Mouse (Mus musculus) neutrophil, adult 5-6 weeks (primary cell): Measurements from ENCODE around the gene Zdhhc23. TPM values are rescaled to one million over a fixed set of nuclear protein-coding genes. Genes with fewer than 3 reads are reported as not detected.

Source experiments
- ATAC-seq: fragments of 151-379, 151-347 bp; 2 replicates; pipeline ENCODE4 v1.8.0; 2017; ENCODE audit warnings: mild to moderate bottlenecking, moderate TSS enrichment; ENCODE audit not compliant: insufficient number of reproducible peaks, poor library complexity, low FRiP score, severe bottlenecking; ENCODE audit errors: extremely low read depth
- total RNA-seq: library from RNA; stranded (forward); fragments of 200-1000 nt; gene quantifications from 2 replicates; pipeline ENCODE4 v1.2.3, GENCODE M21; 2017

Gene Zdhhc23
- total RNA-seq, 1 experiment from 2014 or later = 5.1 TPM

DNA sequence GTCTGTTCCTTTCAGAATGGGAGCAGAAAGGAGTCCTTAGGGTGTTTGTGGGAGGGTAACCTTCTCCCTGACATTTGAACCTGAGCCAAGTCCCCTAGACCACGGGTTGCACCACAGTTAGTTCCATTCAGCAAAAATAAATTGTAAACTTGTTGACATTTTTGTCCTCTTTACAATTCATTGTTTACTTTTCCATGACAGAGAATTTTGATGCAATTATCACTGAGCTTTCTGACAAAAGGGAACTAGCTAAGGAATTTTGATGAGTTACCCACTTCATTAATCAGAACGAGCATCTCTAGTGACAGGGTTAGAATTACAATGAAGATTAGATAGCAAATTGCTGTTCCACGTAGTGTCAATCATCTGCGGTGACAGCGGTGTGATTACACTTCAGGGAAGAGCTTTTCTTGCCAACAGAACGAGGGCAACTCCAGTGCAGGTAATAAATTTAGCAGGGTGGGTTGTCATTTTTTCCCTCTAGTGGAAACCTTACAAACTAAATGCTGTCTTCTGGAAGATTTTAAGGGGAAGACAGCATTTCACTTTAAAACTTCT, 54.5 kb downstream of the Zdhhc23 start:
- ATAC-seq = no peak

GRCm38 (mm10) chr16:43922630-43923029, 57.0 kb downstream of the Zdhhc23 start:
- no peak for ATAC-seq

- ATAC-seq = no peak
These were observed 57.6 kb downstream of the Zdhhc23 start for GRCm38 (mm10) chr16:43922024-43922423.

DNA sequence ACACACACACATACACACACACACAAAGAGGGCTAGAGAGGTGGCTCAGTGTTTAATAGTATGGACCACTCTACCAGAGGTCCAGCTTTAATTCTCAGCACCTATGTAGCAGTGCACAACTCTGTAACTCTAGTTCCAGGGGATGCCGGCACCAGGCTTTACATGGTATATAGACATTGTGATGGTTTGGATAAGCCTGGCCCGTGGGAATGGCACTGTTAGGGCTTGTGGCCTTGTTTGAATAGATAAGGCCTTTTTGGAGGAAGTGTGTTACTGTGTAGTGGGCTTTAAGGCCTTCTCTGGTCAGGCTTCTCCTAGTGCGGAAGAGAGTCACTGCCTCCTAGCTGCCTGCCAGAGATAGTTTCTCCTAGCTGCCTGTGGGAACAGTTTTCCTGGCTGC, 60.7 kb downstream of the Zdhhc23 start:
- no peak for ATAC-seq

Other genes starting within 250 kb of the Zdhhc23 start
- not detected in 2 replicates for gene Drd3, start 225.8 kb downstream of the Zdhhc23 start, total RNA-seq
- 8.3 and 12.4 TPM in 2 replicates for gene Ccdc191, start 90.0 kb downstream of the Zdhhc23 start, total RNA-seq
- gene Qtrt2, start 53.0 kb downstream of the Zdhhc23 start, total RNA-seq = 17.3 and 21.6 TPM in 2 replicates
- gene Gramd1c, start 83.6 kb upstream of the Zdhhc23 start, total RNA-seq = 3.1 and 4.5 TPM in 2 replicates
- 45.8 and 49.7 TPM in 2 replicates for gene Atp6v1a, start 159.9 kb upstream of the Zdhhc23 start, total RNA-seq
- gene Naa50, start 160.0 kb upstream of the Zdhhc23 start, total RNA-seq = 26.7 and 29.3 TPM in 2 replicates
- gene Usf3, start 193.5 kb upstream of the Zdhhc23 start, total RNA-seq = 33.9 and 38.1 TPM in 2 replicates